Mouse (Mus musculus) MEL (cell line): Measurements from ENCODE around the gene Rab1b. TPM values are rescaled to one million over a fixed set of nuclear protein-coding genes. Genes with fewer than 3 reads are reported as not detected.
"Not testable (repeated sequence)": the region's sequence is repeated elsewhere in the genome, so short reads cannot be mapped to it uniquely, and the experiment has no call there.

ENCODE experiments used
- DNase-seq: peaks from one replicate; pipeline ENCODE4 v3.0.0; 2011; ENCODE audit warnings: low read depth, low spot score
- H3K27ac ChIP-seq: 2 replicates; pipeline ENCODE4 v1.5.1; 2012; ENCODE audit warnings: low read depth, mild to moderate bottlenecking, control low read depth, low read length, moderate library complexity; ENCODE audit not compliant: control insufficient read depth
- H3K27me3 ChIP-seq, 2 experiments: fragments of 150-350 bp in 1 of 2; sonication (generic) in 1 of 2; 2 replicates each; pipeline ENCODE4 v1.6.1; 2012; ENCODE audit warnings: low read length in 2 of 2, mild to moderate bottlenecking in 2 of 2, improper control_type of control experiment in 1 of 2, moderate library complexity in 1 of 2; ENCODE audit not compliant: insufficient read depth in 2 of 2, control insufficient read depth in 1 of 2
- H3K36me3 ChIP-seq, 2 experiments: 2 replicates each; pipeline ENCODE4 v1.6.1; 2012 to 2014; ENCODE audit warnings: low read length in 2 of 2, improper control_type of control experiment in 1 of 2, inconsistent platforms in 1 of 2, mild to moderate bottlenecking in 1 of 2; ENCODE audit not compliant: insufficient read depth in 2 of 2, control insufficient read depth in 1 of 2
- H3K4me1 ChIP-seq, 2 experiments: fragments of 150-350 bp in 1 of 2; sonication (generic) in 1 of 2; 2 replicates each; pipeline ENCODE4 v1.6.1; 2012; ENCODE audit warnings: low read length in 2 of 2, improper control_type of control experiment in 1 of 2, mild to moderate bottlenecking in 1 of 2; ENCODE audit not compliant: insufficient read depth in 2 of 2, control insufficient read depth in 1 of 2
- H3K4me3 ChIP-seq, 2 experiments: fragments of 150-350 bp in 1 of 2; sonication (generic) in 1 of 2; 2 replicates each; pipeline ENCODE4 v1.5.1; 2012; ENCODE audit warnings: low read depth in 2 of 2, low read length in 2 of 2, mild to moderate bottlenecking in 2 of 2, moderate library complexity in 2 of 2, control low read depth in 1 of 2, improper control_type of control experiment in 1 of 2; ENCODE audit not compliant: control insufficient read depth in 1 of 2, insufficient read depth in 1 of 2
- H3K79me2 ChIP-seq: 2 replicates; pipeline ENCODE4 v1.6.1; 2012; ENCODE audit warnings: mild to moderate bottlenecking, low read length, moderate library complexity; ENCODE audit not compliant: control insufficient read depth, poor library complexity, insufficient read depth
- H3K9ac ChIP-seq: 2 replicates; pipeline ENCODE4 v1.6.1; 2012; ENCODE audit warnings: low read depth, mild to moderate bottlenecking, control low read depth, low read length, moderate library complexity; ENCODE audit not compliant: control insufficient read depth, poor library complexity, severe bottlenecking
- H3K9me3 ChIP-seq: fragments of 150-350 bp; sonication (generic); replicated peaks from 2 replicates; pipeline ENCODE4 v1.6.1; 2012; ENCODE audit warnings: mild to moderate bottlenecking, low read length, improper control_type of control experiment, moderate library complexity; ENCODE audit not compliant: insufficient read depth
- BHLHE40 ChIP-seq: IDR thresholded peaks from 2 replicates; pipeline ENCODE4 v1.6.1; 2012; ENCODE audit warnings: low read depth, mild to moderate bottlenecking, inconsistent platforms, low read length, improper control_type of control experiment, borderline replicate concordance
- CHD1 ChIP-seq: IDR thresholded peaks from 2 replicates; pipeline ENCODE4 v1.6.1; 2012; ENCODE audit warnings: low read depth, mild to moderate bottlenecking, inconsistent platforms, low read length, improper control_type of control experiment
- CTCF ChIP-seq, 3 experiments: IDR thresholded peaks in 2 of 3; conservative IDR thresholded peaks in 1 of 3; 2 replicates each; pipeline ENCODE4 v1.5.1; 2011 to 2012; ENCODE audit warnings: low read length in 3 of 3, low read depth in 2 of 3, mild to moderate bottlenecking in 2 of 3, improper control_type of control experiment in 1 of 3, inconsistent platforms in 1 of 3, mixed read lengths in 1 of 3, moderate library complexity in 1 of 3; ENCODE audit not compliant: control insufficient read depth in 1 of 3, insufficient read depth in 1 of 3, poor library complexity in 1 of 3, severe bottlenecking in 1 of 3
- ELF1 ChIP-seq: IDR thresholded peaks from 2 replicates; pipeline ENCODE4 v1.6.1; 2014; ENCODE audit warnings: low read depth, mild to moderate bottlenecking, inconsistent platforms, low read length, improper control_type of control experiment, moderate library complexity
- GABPA ChIP-seq: IDR thresholded peaks from 2 replicates; pipeline ENCODE4 v1.6.1; 2012; ENCODE audit warnings: low read depth, mild to moderate bottlenecking, inconsistent platforms, low read length, improper control_type of control experiment, moderate library complexity
- GATA1 ChIP-seq: IDR thresholded peaks from 2 replicates; pipeline ENCODE4 v1.6.1; 2011; ENCODE audit warnings: low read depth, low read length, improper control_type of control experiment
- HCFC1 ChIP-seq: IDR thresholded peaks from 2 replicates; pipeline ENCODE4 v1.6.1; 2012; ENCODE audit warnings: low read depth, mild to moderate bottlenecking, inconsistent platforms, low read length, improper control_type of control experiment, moderate library complexity
- JUND ChIP-seq: IDR thresholded peaks from 2 replicates; pipeline ENCODE4 v1.6.1; 2011; ENCODE audit warnings: low read depth, mild to moderate bottlenecking, improper control_type of control experiment, low read length
- KAT2A ChIP-seq: conservative IDR thresholded peaks from 2 replicates; pipeline ENCODE4 v1.6.1; 2012; ENCODE audit warnings: low read depth, low read length, improper control_type of control experiment, inconsistent platforms
- MAFK ChIP-seq: IDR thresholded peaks from 2 replicates; pipeline ENCODE4 v1.6.1; 2011; ENCODE audit warnings: low read depth, mild to moderate bottlenecking, low read length, improper control_type of control experiment, borderline replicate concordance
- MAX ChIP-seq: IDR thresholded peaks from 2 replicates; pipeline ENCODE4 v1.6.1; 2011; ENCODE audit warnings: low read length, improper control_type of control experiment
- MAZ ChIP-seq: IDR thresholded peaks from 2 replicates; pipeline ENCODE4 v1.6.1; 2012; ENCODE audit warnings: low read depth, mild to moderate bottlenecking, inconsistent platforms, low read length, improper control_type of control experiment
- POLR2A ChIP-seq, 2 experiments: IDR thresholded peaks; 2 replicates each; pipeline ENCODE4 v1.6.1; 2011 to 2012; ENCODE audit warnings: low read length in 2 of 2, mild to moderate bottlenecking in 2 of 2, control low read depth in 1 of 2, improper control_type of control experiment in 1 of 2, low read depth in 1 of 2, moderate library complexity in 1 of 2; ENCODE audit not compliant: control insufficient read depth in 1 of 2, insufficient read depth in 1 of 2, poor library complexity in 1 of 2
- POLR2AphosphoS2 ChIP-seq: IDR thresholded peaks from 2 replicates; pipeline ENCODE4 v1.6.1; 2011; ENCODE audit warnings: low read length, improper control_type of control experiment
- RAD21 ChIP-seq: IDR thresholded peaks from 2 replicates; pipeline ENCODE4 v1.6.1; 2011; ENCODE audit warnings: mild to moderate bottlenecking, low read depth, low read length, improper control_type of control experiment
- SMC3 ChIP-seq: IDR thresholded peaks from 2 replicates; pipeline ENCODE4 v1.6.1; 2011; ENCODE audit warnings: low read depth, low read length, improper control_type of control experiment
- TBP ChIP-seq: IDR thresholded peaks from 2 replicates; pipeline ENCODE4 v1.8.0; 2011; ENCODE audit warnings: low read depth, low read length, improper control_type of control experiment
- TCF12 ChIP-seq: IDR thresholded peaks from 2 replicates; pipeline ENCODE4 v1.6.1; 2014; ENCODE audit warnings: low read depth, mild to moderate bottlenecking, inconsistent platforms, low read length, improper control_type of control experiment, moderate library complexity
- UBTF ChIP-seq: IDR thresholded peaks from 2 replicates; pipeline ENCODE4 v1.6.1; 2012; ENCODE audit warnings: low read depth, mild to moderate bottlenecking, inconsistent platforms, low read length, improper control_type of control experiment, moderate library complexity, borderline replicate concordance; ENCODE audit not compliant: insufficient read depth
- USF1 ChIP-seq: IDR thresholded peaks from 2 replicates; pipeline ENCODE4 v1.6.1; 2014; ENCODE audit warnings: low read depth, mild to moderate bottlenecking, inconsistent platforms, low read length, improper control_type of control experiment, moderate library complexity
- USF2 ChIP-seq, 2 experiments: IDR thresholded peaks; 2 replicates each; pipeline ENCODE4 v1.6.1; 2011 to 2012; ENCODE audit warnings: improper control_type of control experiment in 2 of 2, low read length in 2 of 2, borderline replicate concordance in 1 of 2, inconsistent platforms in 1 of 2, low read depth in 1 of 2, mild to moderate bottlenecking in 1 of 2; ENCODE audit not compliant: insufficient read depth in 1 of 2
- ZKSCAN1 ChIP-seq: IDR thresholded peaks from 2 replicates; pipeline ENCODE4 v1.6.1; 2012; ENCODE audit warnings: low read depth, mild to moderate bottlenecking, inconsistent platforms, low read length, improper control_type of control experiment, moderate library complexity
- polyA plus RNA-seq, 2 experiments: library from polyadenylated mRNA; stranded (reverse) in 1 of 2; unstranded in 1 of 2; fragments of >175 nt in 1 of 2; fragments of >200 nt in 1 of 2; gene quantifications; 2 replicates each; pipeline versions ENCODE4 v1.2.1 to v1.2.4; 2012; ENCODE audit warnings: low replicate concordance in 2 of 2, low read depth in 1 of 2; ENCODE audit not compliant: insufficient read length in 2 of 2, insufficient read depth in 1 of 2, missing spikeins in 1 of 2
- total RNA-seq: library from RNA; depleted of rRNA; stranded (reverse); fragments of 300-350 nt; gene quantifications from 2 replicates; pipeline ENCODE4 v1.2.3, GENCODE M21; 2012

Gene Rab1b
- total and polyA plus RNA-seq, 3 experiments = 86.4 to 162 TPM; not detected in 1

DNA sequence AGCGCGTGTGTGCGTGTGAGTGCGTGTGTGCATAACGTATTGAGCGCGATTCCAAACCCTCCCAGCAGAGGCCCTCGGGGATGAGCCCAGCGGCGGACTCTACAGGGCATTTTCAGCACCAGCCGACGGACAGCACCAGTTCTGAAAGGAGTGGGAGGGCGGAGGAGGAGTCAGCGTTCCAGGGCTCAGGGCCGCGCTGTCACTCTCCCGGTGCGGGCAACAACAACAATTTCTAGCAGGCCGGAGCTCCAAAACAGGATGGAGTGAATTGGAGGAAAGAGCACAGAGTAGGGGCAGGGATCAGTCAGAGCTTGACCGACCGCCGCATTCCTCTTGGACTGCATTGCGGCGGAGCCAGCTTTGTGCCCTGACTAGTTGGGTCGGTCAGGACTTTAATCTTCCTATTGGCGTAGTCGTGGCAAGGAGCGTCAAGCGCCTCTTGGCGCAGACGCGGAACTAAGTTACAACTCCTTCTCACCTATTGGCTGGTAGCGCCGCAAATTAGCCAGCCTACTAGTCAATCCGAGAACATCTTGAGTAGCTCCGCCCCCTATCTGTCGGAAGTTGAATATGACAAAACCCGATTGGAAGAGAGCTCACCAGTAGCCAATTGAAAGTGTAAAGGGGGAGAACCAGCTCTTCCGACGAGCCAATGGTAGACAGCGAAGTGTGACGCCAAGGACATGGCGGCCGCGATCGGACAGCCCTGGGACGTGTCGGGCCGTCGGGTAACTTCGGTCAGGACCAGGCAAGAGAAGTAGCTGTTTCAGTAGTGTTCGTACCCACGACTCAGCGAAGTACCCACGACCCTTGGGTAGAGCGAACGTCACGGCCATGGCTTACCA, 18.8 kb downstream of the Rab1b start, which contains the start of gene Yif1a (continued):
- TF ChIP-seq GABPA (no peak), ELF1 (peak; percentile 94), GATA1 (0 out of 2 replicates have a peak, but pooled peaks have one; percentile 2), ZKSCAN1 (no peak), TCF12 (no peak), USF2 (IDR thresholded peaks at IDR 0.05; ENCODE audit: borderline replicate concordance in 1 of 2, insufficient read depth in 1 of 2, low read depth in 1 of 2, low read length in 2 of 2) (no peak), KAT2A (peak; percentile 73), POLR2AphosphoS2 (0 out of 2 replicates have a peak, but pooled peaks have one; percentile 44), MAFK (no peak), CHD1 (no peak), BHLHE40 (no peak), JUND (no peak), MAX (peak; percentile 44; the same call in 1 of the 2 replicates), TBP (peak; percentile 63), POLR2A (IDR thresholded peaks at IDR 0.05; ENCODE audit: control insufficient read depth in 1 of 2, insufficient read depth in 1 of 2, low read depth in 1 of 2, low read length in 2 of 2, poor library complexity in 1 of 2) (peak; percentile 79 to 87), MAZ (peak; percentile 93), RAD21 (peak; percentile 9; the same call in 1 of the 2 replicates), CTCF (IDR thresholded peaks at IDR 0.05 in 2 of 3, conservative IDR thresholded peaks at IDR 0.05 in 1 of 3; ENCODE audit: control insufficient read depth in 1 of 3, insufficient read depth in 1 of 3, low read depth in 2 of 3, low read length in 3 of 3, poor library complexity in 1 of 3, severe bottlenecking in 1 of 3) (peak; percentile 39 to 62 (median 59)), UBTF (no peak), USF1 (0 out of 2 replicates have a peak, but pooled peaks have one; percentile 5)

GRCm38 (mm10) chr19:5086533-5086932, 20.3 kb downstream of the Rab1b start:
- TF ChIP-seq HCFC1 (0 out of 2 replicates have a peak, but pooled peaks have one; percentile 24), RAD21 (peak; percentile 9), SMC3 (peak; percentile 31), CTCF (IDR thresholded peaks at IDR 0.05 in 2 of 3, conservative IDR thresholded peaks at IDR 0.05 in 1 of 3; ENCODE audit: control insufficient read depth in 1 of 3, insufficient read depth in 1 of 3, low read depth in 2 of 3, low read length in 3 of 3, poor library complexity in 1 of 3, severe bottlenecking in 1 of 3) (peak in 2 of 3 experiments; percentile 13 to 43; a peak in 2 of 6 replicates)
- TF ChIP-seq, all 39 proteins: peak for 4; not testable (repeated sequence) for 35
- not testable (repeated sequence) for H3K79me2 ChIP-seq, H3K27ac ChIP-seq, DNase-seq, H3K4me3 ChIP-seq, H3K9ac ChIP-seq, H3K36me3 ChIP-seq, H3K9me3 ChIP-seq
- H3K27me3 ChIP-seq = peaks cover 5 to 15% of the 10 kb centered on the region in 2 experiments
- H3K4me1 ChIP-seq = peaks cover 0 to 11% of the 10 kb centered on the region in 2 experiments; a peak in 1 of 4 replicates
